In the genomic region with DNA sequence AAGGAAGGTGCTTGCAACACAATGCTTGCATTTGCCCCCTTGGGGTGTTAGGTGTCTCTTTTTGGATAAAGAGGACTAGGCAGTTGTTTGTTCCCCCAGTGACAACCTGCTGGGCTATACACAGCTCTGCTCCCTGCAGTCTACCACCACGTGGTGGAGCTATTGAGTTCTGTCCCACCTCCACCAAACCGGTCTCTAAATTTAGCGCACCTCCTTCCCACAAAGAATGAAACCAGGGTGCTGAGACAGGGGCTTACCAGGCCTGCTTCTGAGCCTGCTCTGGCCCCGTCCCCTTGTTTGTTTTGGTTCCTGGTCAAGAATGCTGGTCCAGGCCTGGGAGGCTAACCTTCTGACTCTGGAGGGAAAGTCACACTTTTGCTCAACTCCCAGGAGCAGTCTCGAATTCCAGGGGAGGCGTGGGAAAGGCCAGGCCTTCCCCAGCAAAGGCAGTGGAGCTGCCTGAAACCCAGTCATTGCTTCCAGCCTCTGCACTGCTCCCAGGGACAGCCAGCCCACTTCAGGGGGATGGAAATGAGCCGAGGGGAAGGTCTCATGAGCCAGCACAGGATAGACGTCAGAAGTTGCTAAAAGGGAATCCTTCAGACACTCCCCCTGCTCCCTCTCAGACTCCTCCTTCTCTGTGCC, we compare ENCODE assay signal across 9 mouse cellular contexts. TPM values are rescaled to one million over a fixed set of nuclear protein-coding genes. Genes with fewer than 3 reads are reported as not detected.
DNase-seq lines count a peak whose midpoint lies in the region; ATAC-seq lines count a peak whose summit lies in the region.
"Had no signal": no experiment of that assay in that cellular context is flagged by ENCODE, and none has a peak within 500 bp of the region (broad histone marks: within the 10 kb centered on the region; RNA-seq: fewer than 3 reads in every experiment).

No protein-coding gene starts in this region.

- no peak overlapping the region for H3K4me2 ChIP-seq in forebrain, embryonic 12.5 days
- H3K4me2 ChIP-seq: neural tube, embryonic 13.5 days had no signal

- no peak overlapping the region for H3K27ac ChIP-seq in forebrain, embryonic 10.5 days
- H3K27ac ChIP-seq in forebrain, embryonic 12.5 days, result no peak overlapping the region
- H3K27ac ChIP-seq: neural tube, embryonic 13.5 days had no signal

- H3K4me3 ChIP-seq in forebrain, embryonic 10.5 days, result no peak overlapping the region
- no peak overlapping the region for H3K4me3 ChIP-seq in forebrain, embryonic 12.5 days (replicated peaks)
- H3K4me3 ChIP-seq: neural tube, embryonic 13.5 days had no signal

- H3K9ac ChIP-seq in forebrain, embryonic 12.5 days, result no peak overlapping the region
- H3K9ac ChIP-seq: neural tube, embryonic 13.5 days had no signal

- no peaks in the 10 kb centered on the region for H3K36me3 ChIP-seq in forebrain, embryonic 10.5 days (replicated peaks)
- H3K36me3 ChIP-seq in forebrain, embryonic 12.5 days (replicated peaks), result no peaks in the 10 kb centered on the region; the same call in 1 of the 2 replicates
- H3K36me3 ChIP-seq: neural tube, embryonic 13.5 days had no signal

- H3K9me3 ChIP-seq in forebrain, embryonic 10.5 days, result no peaks in the 10 kb centered on the region
- H3K9me3 ChIP-seq in forebrain, embryonic 12.5 days, result no peaks in the 10 kb centered on the region
- H3K9me3 ChIP-seq: neural tube, embryonic 13.5 days had no signal

- intact Hi-C loops in gastrocnemius, postnatal 36 days (cut with DNase I), result loop anchor here (2.0 kb wide), 1 partner anchor 137 kb away; no protein-coding TSS in a partner anchor

- no peak for ATAC-seq in forebrain, embryonic 12.5 days (ENCODE audit: low FRiP score)

- peaks cover 7% of the 10 kb centered on the region; the same call in 1 of the 2 replicates for H3K27me3 ChIP-seq in forebrain, embryonic 10.5 days (ENCODE audit: poor library complexity, severe bottlenecking)
- 0 out of 2 replicates have a peak, but pooled peaks cover 5% of the 10 kb centered on the region for H3K27me3 ChIP-seq in forebrain, embryonic 12.5 days
- H3K27me3 ChIP-seq: neural tube, embryonic 13.5 days had no signal

- peaks cover 8% of the 10 kb centered on the region for H3K4me1 ChIP-seq in forebrain, embryonic 10.5 days
- H3K4me1 ChIP-seq in forebrain, embryonic 12.5 days, result 0 out of 2 replicates have a peak, but pooled peaks cover 3% of the 10 kb centered on the region
- H3K4me1 ChIP-seq: neural tube, embryonic 13.5 days had no signal

- peak; percentile 31 for DNase-seq in forebrain, embryonic 10.5 days (ENCODE audit: extremely low spot score, low spot score)
- peak; percentile 42 for DNase-seq in CD4-positive helper T cell, adult 2 months (ENCODE audit: low read depth, low spot score)
- peak; percentile 37 for DNase-seq in c-Kit-positive CD71-negative TER-119-negative erythroid progenitor cells, embryonic 14.5 days (ENCODE audit: low read depth)
- DNase-seq in gastrocnemius, postnatal 36 days, result peak; percentile 46 to 63
- peak; percentile 73 for DNase-seq in kidney, adult 9 months
- DNase-seq in lung, postnatal 10 days, result peak; percentile 75
- peak; percentile 72 for DNase-seq in testis, postnatal 10 days (ENCODE audit: low spot score)

- 35% methylated on average over 8 of the region's 8 CpGs for WGBS in forebrain, embryonic 10.5 days
- WGBS in forebrain, embryonic 12.5 days, result 39% methylated on average over 8 of the region's 8 CpGs

RNA-seq across cellular contexts. Expression of a gene that starts 37.1 kb away (rescaled TPM):
- polyA plus RNA-seq in forebrain, embryonic 10.5 days (2016; fragmentation: Nextera tagmentation; extraction: Ambion mirVana), result 0.09 and 0.10 TPM in 2 replicates
- polyA plus RNA-seq in forebrain, embryonic 12.5 days (2016; fragmentation: Nextera tagmentation; extraction: Ambion mirVana), result 0.57 and 0.72 TPM in 2 replicates
- 1 to 10 TPM; 2.6 to 3.7 TPM for total RNA-seq in gastrocnemius, postnatal 36 days (2021)
